Mouse (Mus musculus): ENCODE data around the gene Gm21981. TPM values are rescaled to one million over a fixed set of nuclear protein-coding genes. Genes with fewer than 3 reads are reported as not detected.

Gm21981 gene
- polyA plus RNA-seq (2021) = 1.0 TPM

- ChIA-PET POLR2A (interaction anchor here (0.7 kb wide), 1 partner anchor 10 kb away, joined by 3 read pairs; no protein-coding TSS in a partner anchor), CTCF (interaction anchor here (1.3 to 2.3 kb wide), 2 partner anchors 11 to 65 kb away, joined by 3 to 7 read pairs; no protein-coding TSS in a partner anchor)
- TF ChIP-seq CTCF (IDR thresholded peaks at IDR 0.05) = no peak
- ATAC-seq (no peak), DNase-seq (ENCODE audit: low read depth, low spot score) (no peak)
- in situ Hi-C loops (cut with MboI; ENCODE audit: low pct_unique_long_range_greater_than_20kb) = no loop called here
- no peaks in the 10 kb centered on the region for H3K27me3 ChIP-seq
These were observed at the start of gene Gm21981 for GRCm38 (mm10) chr17:47694442-47694502. Gene Gm21981, minus strand, starts transcription at chr17:47694455.

- ATAC-seq (no peak), DNase-seq (ENCODE audit: low read depth, low spot score) (no peak)
- ChIA-PET POLR2A (no interaction called here), CTCF (no interaction called here)
- no peak for TF ChIP-seq CTCF (IDR thresholded peaks at IDR 0.05)
- in situ Hi-C loops (cut with MboI; ENCODE audit: low pct_unique_long_range_greater_than_20kb) = loop anchor here (5.0 kb wide), 1 partner anchor 54 kb away; no protein-coding TSS in a partner anchor
- H3K27me3 ChIP-seq = no peaks in the 10 kb centered on the region
These were observed 48.9 kb upstream of the Gm21981 start for GRCm38 (mm10) chr17:47742991-47743734.

DNA sequence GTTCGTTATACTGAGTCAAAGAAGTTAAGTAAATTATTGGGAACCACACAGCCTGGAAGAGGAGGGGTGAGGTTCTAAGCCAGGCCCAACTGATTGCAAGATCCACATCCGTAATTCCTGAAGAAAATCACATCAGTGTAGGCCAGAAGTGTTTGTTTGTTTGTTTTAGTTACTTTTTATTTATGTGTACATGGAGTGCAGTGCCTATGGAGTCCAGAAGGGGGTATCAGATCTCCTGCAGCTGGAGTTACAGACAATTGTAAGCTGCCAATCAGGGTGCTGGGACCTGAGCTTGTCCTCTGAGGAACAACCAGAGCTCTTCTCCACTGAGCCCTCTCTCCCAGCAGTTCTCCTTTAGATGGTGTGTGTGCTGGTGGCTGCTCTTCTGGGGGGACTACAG lies 45.9 kb upstream of the Gm21981 start:
- POLR2A ChIA-PET = interaction anchor here (6.6 kb wide), 1 partner anchor 19 kb away, joined by 91 read pairs; no protein-coding TSS in a partner anchor
- no peak for ATAC-seq
- TF ChIP-seq CTCF (IDR thresholded peaks at IDR 0.05) = no peak
- no peak for DNase-seq (ENCODE audit: low read depth, low spot score)
- H3K27me3 ChIP-seq = no peaks in the 10 kb centered on the region
- CTCF ChIA-PET = interaction anchor here (0.8 to 3.3 kb wide), 8 partner anchors 16 to 53 kb away, joined by 3 to 15 read pairs (median 3); no protein-coding TSS in a partner anchor
- in situ Hi-C loops (cut with MboI; ENCODE audit: low pct_unique_long_range_greater_than_20kb) = loop anchor here (5.0 kb wide), 1 partner anchor 57 kb away; no protein-coding TSS in a partner anchor

DNA sequence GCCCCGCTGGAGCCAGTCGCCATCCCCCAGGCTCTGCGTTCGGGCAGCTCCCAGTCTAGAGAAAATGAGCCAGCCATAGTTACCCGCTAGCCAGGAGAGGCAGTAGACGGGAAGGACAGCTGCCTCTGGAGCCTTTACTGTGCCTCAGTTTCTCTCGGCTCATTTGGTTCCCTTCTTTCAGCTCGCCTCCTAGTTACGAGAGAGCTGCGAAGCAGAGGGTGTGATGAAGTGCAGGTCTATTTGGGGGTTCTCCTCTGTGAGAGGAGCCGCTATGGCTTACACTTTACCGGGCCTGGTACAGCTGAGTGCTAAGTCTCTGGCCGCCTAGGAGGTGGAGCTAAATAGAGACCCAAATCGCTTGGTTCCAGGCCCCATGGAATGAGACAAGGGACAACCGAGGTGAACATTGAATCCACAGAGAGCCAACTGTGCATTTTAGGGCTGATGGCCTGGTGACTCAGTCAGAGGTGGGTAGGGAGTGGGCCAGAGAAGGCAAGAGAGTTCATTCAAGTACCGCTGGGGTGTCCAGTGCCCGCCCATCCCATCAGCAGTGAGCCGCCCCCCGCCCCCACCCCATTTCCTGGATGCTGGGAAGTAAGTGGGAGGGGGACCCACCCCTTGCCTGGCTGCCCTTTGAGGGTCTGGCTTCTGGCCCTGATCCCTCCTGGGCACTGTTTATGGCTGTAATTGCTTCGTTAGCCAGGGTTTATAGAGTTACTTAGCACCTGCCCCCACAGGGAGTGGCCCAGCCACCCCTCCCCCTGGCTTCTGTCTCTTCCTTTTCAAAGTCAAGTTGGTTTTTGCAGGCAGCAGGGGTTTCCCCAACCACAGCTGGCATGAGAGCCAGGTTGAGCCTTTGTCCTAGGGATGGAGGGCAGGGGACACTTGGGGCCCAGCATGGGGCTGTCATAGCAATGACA lies 44.9 kb upstream of the Gm21981 start:
- DNase-seq (ENCODE audit: low read depth, low spot score) (peak; percentile 64), ATAC-seq (peak; percentile 56)
- ChIA-PET POLR2A (interaction anchor here (1.9 to 6.6 kb wide), 2 partner anchors 20 to 40 kb away, joined by 4 to 91 read pairs; no protein-coding TSS in a partner anchor), CTCF (interaction anchor here (1.0 to 3.3 kb wide), 7 partner anchors 11 to 54 kb away, joined by 3 to 15 read pairs (median 7); no protein-coding TSS in a partner anchor)
- in situ Hi-C loops (cut with MboI; ENCODE audit: low pct_unique_long_range_greater_than_20kb) = no loop called here
- no peaks in the 10 kb centered on the region for H3K27me3 ChIP-seq
- no peak for TF ChIP-seq CTCF (IDR thresholded peaks at IDR 0.05)

GRCm38 (mm10) chr17:47738066-47738878 lies 44.0 kb upstream of the Gm21981 start:
- no peaks in the 10 kb centered on the region for H3K27me3 ChIP-seq
- in situ Hi-C loops (cut with MboI; ENCODE audit: low pct_unique_long_range_greater_than_20kb) = no loop called here
- no peak for TF ChIP-seq CTCF (IDR thresholded peaks at IDR 0.05)
- DNase-seq (ENCODE audit: low read depth, low spot score) (peak; percentile 51), ATAC-seq (peak; percentile 64)
- POLR2A ChIA-PET = interaction anchor here (1.0 to 6.6 kb wide), 3 partner anchors 20 to 57 kb away, joined by 3 to 91 read pairs (median 4); no protein-coding TSS in a partner anchor
- CTCF ChIA-PET = interaction anchor here (0.8 to 2.8 kb wide), 8 partner anchors 12 to 56 kb away, joined by 3 to 14 read pairs (median 3); no protein-coding TSS in a partner anchor

- CTCF ChIA-PET = interaction anchor here (0.8 to 2.8 kb wide), 6 partner anchors 17 to 57 kb away, joined by 3 to 14 read pairs (median 4); no protein-coding TSS in a partner anchor
- POLR2A ChIA-PET = interaction anchor here (0.6 to 6.6 kb wide), 4 partner anchors 21 to 104 kb away, joined by 3 to 91 read pairs (median 4); no protein-coding TSS in a partner anchor
- peak; percentile 59 for DNase-seq (ENCODE audit: low read depth, low spot score)
- no peak for TF ChIP-seq CTCF (IDR thresholded peaks at IDR 0.05)
- in situ Hi-C loops (cut with MboI; ENCODE audit: low pct_unique_long_range_greater_than_20kb) = no loop called here
- no peaks in the 10 kb centered on the region for H3K27me3 ChIP-seq
- peak; percentile 83 for ATAC-seq
These were observed 43.2 kb upstream of the Gm21981 start for GRCm38 (mm10) chr17:47737271-47738065.

- ATAC-seq (peak; percentile 42), DNase-seq (ENCODE audit: low read depth, low spot score) (peak; percentile 43)
- POLR2A ChIA-PET = interaction anchor here (0.6 to 6.6 kb wide), 2 partner anchors 22 to 103 kb away, joined by 3 to 91 read pairs; no protein-coding TSS in a partner anchor
- no peaks in the 10 kb centered on the region for H3K27me3 ChIP-seq
- in situ Hi-C loops (cut with MboI; ENCODE audit: low pct_unique_long_range_greater_than_20kb) = no loop called here
- CTCF ChIA-PET = interaction anchor here (1.0 to 2.8 kb wide), 5 partner anchors 10 to 57 kb away, joined by 3 to 14 read pairs (median 4); partner anchors contain the start of gene Pgc
- no peak for TF ChIP-seq CTCF (IDR thresholded peaks at IDR 0.05)
These were observed 42.6 kb upstream of the Gm21981 start, which contains the start of gene Tfeb for GRCm38 (mm10) chr17:47736856-47737255. Gene Tfeb, plus strand, starts transcription at chr17:47737030.

DNA sequence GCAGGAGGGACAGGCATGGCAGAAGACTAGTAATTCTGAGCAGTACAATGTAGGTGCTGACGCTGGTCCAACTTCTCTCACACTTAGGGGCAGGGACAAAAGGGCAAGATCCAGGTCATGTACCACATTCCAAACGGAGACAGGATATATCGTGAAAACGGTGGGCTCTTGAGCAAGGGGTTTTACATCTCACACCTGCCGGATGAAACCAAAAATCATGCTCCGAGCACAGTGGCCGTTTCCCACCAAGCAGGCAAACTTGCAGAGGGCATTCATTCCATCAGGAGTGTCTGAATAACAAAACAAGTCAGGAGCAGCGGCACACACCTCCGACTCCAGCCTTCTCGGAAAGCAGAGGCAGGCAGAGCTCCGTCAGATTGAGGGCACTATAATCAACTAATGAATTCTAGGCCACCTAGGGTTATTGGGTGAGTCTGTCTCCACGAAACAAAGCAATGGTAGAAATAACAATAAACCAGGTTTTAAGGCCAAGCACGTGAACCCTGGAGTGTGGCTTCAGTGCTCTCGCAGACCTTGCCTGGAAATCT lies 41.4 kb upstream of the Gm21981 start:
- TF ChIP-seq CTCF (IDR thresholded peaks at IDR 0.05) = no peak
- in situ Hi-C loops (cut with MboI; ENCODE audit: low pct_unique_long_range_greater_than_20kb) = no loop called here
- ChIA-PET POLR2A (interaction anchor here (0.6 to 6.6 kb wide), 2 partner anchors 23 to 1615 kb away, joined by 3 to 91 read pairs; no protein-coding TSS in a partner anchor), CTCF (no interaction called here)
- DNase-seq (ENCODE audit: low read depth, low spot score) (no peak), ATAC-seq (no peak)
- no peaks in the 10 kb centered on the region for H3K27me3 ChIP-seq
